Mouse (Mus musculus) hindbrain, embryonic 13.5 days (tissue): Measurements from ENCODE around the gene Ccng1. TPM values are rescaled to one million over a fixed set of nuclear protein-coding genes. Genes with fewer than 3 reads are reported as not detected.

Source experiments
- ATAC-seq: fragments of 200-750 bp; cut with Nextera tagmentation; 2 replicates; pipeline ENCODE4 v1.8.0; 2017; ENCODE audit warnings: moderate TSS enrichment; ENCODE audit not compliant: low FRiP score
- H3K27ac ChIP-seq: fragments of 300-500 bp; sonication (generic); 2 replicates; pipeline ENCODE4 v1.5.1; 2015; ENCODE audit warnings: inconsistent platforms, mild to moderate bottlenecking, moderate library complexity
- H3K27me3 ChIP-seq: fragments of 300-500 bp; sonication (generic); 2 replicates; pipeline ENCODE4 v1.6.1; 2015; ENCODE audit warnings: mild to moderate bottlenecking, inconsistent platforms
- H3K36me3 ChIP-seq: fragments of 300-500 bp; sonication (generic); 2 replicates; pipeline ENCODE4 v1.6.1; 2015; ENCODE audit warnings: mild to moderate bottlenecking, inconsistent platforms
- H3K4me1 ChIP-seq: fragments of 300-500 bp; sonication (generic); replicated peaks from 2 replicates; pipeline ENCODE4 v1.6.1; 2015; ENCODE audit warnings: inconsistent platforms
- H3K4me2 ChIP-seq: fragments of 300-500 bp; sonication (generic); 2 replicates; pipeline ENCODE4 v1.6.1; 2015; ENCODE audit warnings: inconsistent platforms, mild to moderate bottlenecking, moderate library complexity
- H3K4me3 ChIP-seq: fragments of 300-500 bp; sonication (generic); 2 replicates; pipeline ENCODE4 v1.5.1; 2015; ENCODE audit warnings: mild to moderate bottlenecking, inconsistent platforms
- H3K9ac ChIP-seq: fragments of 300-500 bp; sonication (generic); 2 replicates; pipeline ENCODE4 v1.6.1; 2015; ENCODE audit warnings: mild to moderate bottlenecking, inconsistent platforms
- H3K9me3 ChIP-seq: fragments of 300-500 bp; sonication (generic); 2 replicates; pipeline ENCODE4 v1.6.1; 2016; ENCODE audit warnings: inconsistent platforms
- WGBS: fragments of 180-500 bp; shearing (Covaris S2); methylation state at CpG from one replicate; pipeline ENCODE4 v1.1.7; 2015; 5-methylcytosine and 5-hydroxymethylcytosine counted together
- polyA plus RNA-seq: library from polyadenylated mRNA; unstranded; fragments of >200 nt; fragmentation: Nextera tagmentation; extraction: Ambion mirVana; gene quantifications from 2 replicates; pipeline ENCODE4 v1.2.1, GENCODE M21; 2015

The Ccng1 gene
- polyA plus RNA-seq, 1 experiment from 2014 or later = 38.7 TPM

DNA sequence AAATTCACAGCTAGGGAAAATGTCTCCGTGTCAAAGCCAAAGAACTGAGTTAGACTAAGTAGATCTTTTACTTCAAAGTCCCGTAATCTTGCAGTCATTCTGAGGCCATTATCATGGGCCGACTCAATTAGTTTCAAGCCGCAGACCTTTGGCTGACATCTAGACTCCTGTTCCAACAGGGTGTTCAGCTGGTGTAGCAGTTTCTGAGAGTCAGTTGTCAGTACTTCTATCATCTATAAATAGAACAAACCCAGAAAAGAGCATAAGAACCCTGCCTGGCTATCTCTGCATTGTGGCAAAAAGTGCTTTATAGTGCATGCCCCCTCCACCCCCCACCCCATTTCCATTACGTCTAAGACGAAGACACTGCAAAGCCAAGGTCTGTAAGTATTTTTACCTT is 1.3 kb downstream of the Ccng1 start:
- Histone ChIP-seq H3K27ac (no peak overlapping the region), H3K9me3 (no peaks in the 10 kb centered on the region), H3K36me3 (peaks cover 6% of the 10 kb centered on the region), H3K4me2 (peak overlapping the region; percentile 70; the same call in 1 of the 2 replicates), H3K9ac (no peak overlapping the region), H3K4me3 (no peak overlapping the region), H3K27me3 (no peaks in the 10 kb centered on the region), H3K4me1 (peaks cover 14% of the 10 kb centered on the region)
- 82% methylated on average over 6 of the region's 6 CpGs for WGBS
- ATAC-seq = no peak

DNA sequence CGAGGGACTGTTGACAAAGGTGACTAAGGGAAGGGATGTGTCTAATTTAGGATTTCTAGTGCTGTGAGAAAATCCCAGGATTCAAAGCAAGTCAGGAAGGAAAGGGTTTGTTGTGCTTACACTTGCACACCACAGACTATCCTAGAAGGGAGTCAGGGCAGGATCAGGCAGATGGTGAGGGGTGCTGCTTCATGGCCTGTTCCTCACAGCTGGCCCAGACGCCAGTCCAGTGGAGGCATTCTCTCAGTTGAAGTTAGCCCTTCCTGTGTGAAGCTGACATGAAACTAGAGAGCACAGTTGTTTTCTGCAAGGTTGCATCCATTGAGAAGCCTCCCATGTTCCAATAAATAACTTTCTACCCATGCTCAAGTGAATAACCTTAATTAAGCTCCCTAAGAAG is 7.4 kb downstream of the Ccng1 start:
- Histone ChIP-seq H3K27me3 (no peaks in the 10 kb centered on the region), H3K9ac (no peak overlapping the region), H3K4me3 (no peak overlapping the region), H3K9me3 (no peaks in the 10 kb centered on the region), H3K27ac (no peak overlapping the region), H3K4me1 (no peaks in the 10 kb centered on the region), H3K36me3 (peaks cover 6% of the 10 kb centered on the region), H3K4me2 (no peak overlapping the region)
- no peak for ATAC-seq
- WGBS = 69% methylated on average over 2 of the region's 2 CpGs

DNA sequence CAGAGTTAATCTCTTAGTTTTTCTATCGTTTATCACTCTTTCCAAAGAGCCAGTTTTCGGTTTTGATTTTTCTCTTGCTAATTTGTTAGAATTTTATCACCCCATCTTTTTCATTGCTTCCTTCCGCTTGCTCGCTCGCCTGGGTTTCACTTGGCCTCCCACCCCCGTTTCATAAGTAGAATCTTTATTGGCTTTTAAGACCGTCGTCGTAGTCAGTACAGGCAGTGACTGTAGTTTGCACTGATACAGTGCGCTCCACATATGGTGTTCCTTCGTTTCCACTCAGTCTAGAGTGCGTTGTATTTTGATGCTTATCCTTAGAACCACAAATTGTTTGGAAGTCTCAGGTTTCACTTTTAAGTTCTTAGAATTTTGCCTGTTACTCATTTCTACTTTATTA is 8.8 kb downstream of the Ccng1 start:
- 94% methylated on average over 12 of the region's 12 CpGs for WGBS
- no peak overlapping the region for H3K4me3 ChIP-seq
- H3K36me3 ChIP-seq = peaks cover 13% of the 10 kb centered on the region
- H3K4me2 ChIP-seq = no peak overlapping the region
- no peaks in the 10 kb centered on the region for H3K4me1 ChIP-seq
- ATAC-seq = no peak
- no peak overlapping the region for H3K27ac ChIP-seq
- H3K9ac ChIP-seq = no peak overlapping the region
- no peaks in the 10 kb centered on the region for H3K27me3 ChIP-seq
- H3K9me3 ChIP-seq = no peaks in the 10 kb centered on the region

DNA sequence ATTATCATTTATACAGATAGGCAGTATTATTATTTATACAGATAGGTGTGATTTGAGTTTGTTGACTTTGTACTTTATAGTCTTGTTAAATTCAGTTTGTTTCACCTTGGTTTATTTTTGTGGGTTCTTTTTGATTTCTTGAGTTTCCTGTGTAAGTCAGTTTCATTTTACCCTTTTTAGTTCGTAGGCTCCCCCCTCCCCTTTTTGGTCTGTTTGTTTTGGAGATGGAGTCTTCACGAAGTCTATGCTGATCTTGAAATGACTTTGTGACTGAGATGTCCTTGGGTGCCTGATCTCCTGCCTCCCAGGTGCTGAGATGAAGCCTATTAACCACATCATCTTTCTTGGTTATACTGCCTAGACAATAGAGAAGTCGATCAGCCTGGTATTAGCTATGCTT is 10.8 kb downstream of the Ccng1 start:
- H3K4me1 ChIP-seq = no peaks in the 10 kb centered on the region
- H3K9ac ChIP-seq = no peak overlapping the region
- WGBS = 89% methylated on average over 3 of the region's 3 CpGs
- H3K27ac ChIP-seq = no peak overlapping the region
- no peak overlapping the region for H3K4me2 ChIP-seq
- H3K4me3 ChIP-seq = no peak overlapping the region
- no peak for ATAC-seq
- H3K9me3 ChIP-seq = no peaks in the 10 kb centered on the region
- no peaks in the 10 kb centered on the region for H3K27me3 ChIP-seq
- peaks cover 20% of the 10 kb centered on the region for H3K36me3 ChIP-seq

DNA sequence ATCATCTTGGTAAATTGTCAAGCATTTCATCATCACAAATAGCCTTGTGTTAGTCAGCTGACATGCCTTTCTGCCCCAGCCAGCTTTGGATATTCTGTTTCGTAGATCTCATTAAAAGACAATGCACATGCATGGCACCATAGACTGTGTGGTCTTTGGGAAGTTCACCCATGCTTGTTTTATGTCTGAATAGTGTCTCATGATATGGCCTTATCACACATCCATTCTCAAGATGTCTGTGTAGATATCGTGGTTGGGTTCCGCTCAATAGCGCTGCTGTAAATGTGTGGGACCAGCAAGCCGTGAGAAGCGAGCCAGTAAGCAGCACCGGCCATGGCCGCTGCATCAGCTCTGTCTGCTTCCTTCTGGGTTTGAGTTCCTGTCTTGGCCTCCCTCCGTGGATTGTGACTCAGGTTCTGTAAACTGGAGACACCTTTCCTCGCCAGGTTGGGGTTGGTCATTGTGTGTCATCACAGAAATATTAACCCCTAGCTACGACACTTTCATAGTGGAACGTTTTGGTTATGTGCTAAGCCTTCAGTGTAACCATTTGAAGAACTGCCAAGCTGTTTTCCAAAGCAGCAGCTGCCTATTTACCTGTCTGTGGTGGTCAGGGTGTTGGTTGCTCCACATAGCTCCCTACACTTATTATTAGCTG is 13.4 kb downstream of the Ccng1 start:
- no peak overlapping the region for H3K9ac ChIP-seq
- H3K27ac ChIP-seq = no peak overlapping the region
- no peaks in the 10 kb centered on the region for H3K4me1 ChIP-seq
- H3K9me3 ChIP-seq = no peaks in the 10 kb centered on the region
- H3K4me3 ChIP-seq = no peak overlapping the region
- H3K36me3 ChIP-seq = peaks cover 43% of the 10 kb centered on the region
- no peaks in the 10 kb centered on the region for H3K27me3 ChIP-seq
- 93% methylated on average over 12 of the region's 12 CpGs for WGBS
- no peak overlapping the region for H3K4me2 ChIP-seq
- ATAC-seq = no peak

DNA sequence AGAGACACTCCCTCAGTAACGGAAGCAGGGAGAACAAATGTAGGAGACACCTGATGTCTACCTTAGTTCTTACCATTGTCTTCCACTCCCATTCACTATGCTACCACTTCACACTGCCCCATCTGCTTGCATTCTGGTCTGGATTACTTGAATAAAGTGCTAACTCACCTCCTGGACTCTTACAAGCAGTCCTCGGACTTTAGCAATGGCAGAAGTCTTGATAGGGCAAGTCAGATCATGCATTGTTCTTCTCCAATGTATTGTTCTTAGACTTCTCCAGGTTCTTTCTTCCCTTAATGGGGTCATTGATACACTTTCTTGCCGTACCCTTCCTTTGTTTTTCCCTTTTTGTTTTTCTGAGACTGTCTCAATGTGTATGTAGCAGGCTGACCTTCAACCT is 17.7 kb downstream of the Ccng1 start:
- peaks cover 20% of the 10 kb centered on the region for H3K4me1 ChIP-seq
- no peaks in the 10 kb centered on the region for H3K9me3 ChIP-seq
- no peak overlapping the region for H3K27ac ChIP-seq
- no peak overlapping the region for H3K4me2 ChIP-seq
- 92% methylated on average over 3 of the region's 3 CpGs for WGBS
- ATAC-seq = no peak
- H3K27me3 ChIP-seq = no peaks in the 10 kb centered on the region
- no peak overlapping the region for H3K4me3 ChIP-seq
- no peak overlapping the region for H3K9ac ChIP-seq
- H3K36me3 ChIP-seq = peaks cover 47% of the 10 kb centered on the region

DNA sequence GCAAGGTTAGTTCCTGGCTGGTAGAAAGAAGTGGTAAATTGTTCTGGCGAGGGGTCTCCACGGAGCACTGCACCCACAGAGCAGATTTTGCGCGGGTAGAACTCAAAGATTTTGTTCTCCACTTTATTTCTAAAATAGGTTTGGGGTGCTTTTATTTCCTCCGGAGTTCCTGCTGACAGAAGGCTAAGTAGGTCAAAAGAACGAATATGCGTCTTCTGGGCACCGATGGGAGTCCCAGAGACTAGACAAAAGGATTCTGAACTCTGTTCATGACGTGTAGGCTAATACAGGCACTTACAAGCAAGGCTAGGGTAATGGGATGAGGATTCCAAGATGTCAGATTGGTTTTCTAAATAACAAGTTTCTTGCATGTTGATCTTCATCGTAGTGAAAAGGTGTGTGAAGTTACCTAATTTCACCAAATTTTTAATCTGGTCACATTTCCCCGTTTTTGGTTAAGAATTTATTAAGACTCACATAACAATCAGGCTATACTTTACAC is 20.8 kb downstream of the Ccng1 start:
- Histone ChIP-seq H3K9me3 (no peaks in the 10 kb centered on the region), H3K4me2 (peak overlapping the region; percentile 86), H3K9ac (peak overlapping the region; percentile 96), H3K4me3 (peak overlapping the region; percentile 92), H3K27ac (peak overlapping the region; percentile 77), H3K4me1 (peaks cover 28% of the 10 kb centered on the region), H3K27me3 (no peaks in the 10 kb centered on the region), H3K36me3 (peaks cover 27% of the 10 kb centered on the region)
- ATAC-seq = no peak
- WGBS = 6% methylated on average over 11 of the region's 11 CpGs

DNA sequence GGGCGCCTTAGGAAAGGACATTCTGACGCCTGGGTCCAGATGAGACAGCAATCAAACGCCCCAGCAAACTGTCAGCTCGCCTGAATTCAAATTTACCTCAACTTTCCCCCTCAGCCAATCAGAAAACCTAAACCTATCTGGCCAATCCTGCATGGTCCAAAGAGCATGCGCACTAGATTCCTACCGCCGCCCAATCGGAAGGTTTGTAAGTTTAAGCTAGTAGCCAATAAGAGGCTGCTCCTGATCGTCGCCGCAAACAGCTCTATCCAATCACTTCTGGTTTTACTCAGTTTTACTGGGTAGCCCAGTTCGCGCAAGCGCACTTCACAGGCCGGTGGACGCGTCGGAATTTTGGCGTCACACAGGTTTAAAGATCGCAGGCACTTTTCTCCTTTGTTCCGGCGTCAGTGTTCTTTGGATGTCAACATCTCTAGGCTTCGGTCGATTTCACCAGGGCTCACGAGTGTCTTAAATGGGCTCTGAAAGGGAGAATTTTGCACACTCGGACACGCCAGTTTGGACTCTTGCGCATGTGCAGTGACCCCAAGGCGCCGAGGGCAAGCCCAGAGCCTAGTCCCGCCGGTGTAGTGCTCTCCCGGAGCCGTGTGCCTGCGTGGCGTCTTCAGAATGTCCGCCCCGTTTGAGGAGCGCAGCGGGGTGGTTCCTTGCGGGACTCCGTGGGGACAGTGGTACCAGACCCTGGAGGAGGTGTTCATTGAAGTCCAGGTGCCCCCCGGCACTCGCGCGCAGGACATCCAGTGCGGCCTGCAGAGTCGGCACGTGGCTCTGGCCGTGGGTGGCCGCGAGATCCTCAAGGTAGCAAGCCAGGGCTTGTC is 21.6 kb downstream of the Ccng1 start, which contains the start of the genes Hmmr and Nudcd2:
Gene Hmmr (minus strand): TSS at position 84 of the 836 bp plus-strand sequence.
Gene Nudcd2 (plus strand): TSS at position 329 of the 836 bp plus-strand sequence.
- ATAC-seq = peak; percentile 99
- Histone ChIP-seq H3K36me3 (peaks cover 24% of the 10 kb centered on the region), H3K4me3 (peak within 1 kb of the TSS; percentile 92), H3K9ac (peak within 1 kb of the TSS; percentile 96), H3K27me3 (no peaks in the 10 kb centered on the region), H3K4me1 (peaks cover 28% of the 10 kb centered on the region), H3K4me2 (peak within 1 kb of the TSS; percentile 86), H3K9me3 (no peaks in the 10 kb centered on the region), H3K27ac (peak within 1 kb of the TSS; percentile 77)
- WGBS = under 1% methylated on average over 52 of the region's 52 CpGs

DNA sequence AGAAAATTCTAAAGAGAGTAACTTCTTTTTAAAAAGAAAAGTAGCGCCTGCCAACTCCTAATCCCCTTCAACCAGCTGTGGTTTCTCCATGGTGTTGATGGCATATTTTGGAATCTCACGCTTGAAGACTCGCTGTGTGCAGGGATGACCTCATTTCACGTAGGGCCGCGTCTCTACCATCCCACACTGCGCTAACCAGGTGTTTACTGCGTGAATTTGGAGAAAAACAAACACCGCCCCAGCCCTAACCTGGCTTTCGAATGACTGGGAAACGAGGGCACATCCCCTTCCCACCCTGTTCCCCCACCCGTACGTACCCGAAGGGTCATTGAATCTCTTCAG is 22.1 kb downstream of the Ccng1 start:
- ATAC-seq = no peak
- H3K4me1 ChIP-seq = peaks cover 28% of the 10 kb centered on the region
- no peak overlapping the region for H3K27ac ChIP-seq
- H3K4me2 ChIP-seq = peak overlapping the region; percentile 61
- H3K4me3 ChIP-seq = peak overlapping the region; percentile 92
- no peaks in the 10 kb centered on the region for H3K9me3 ChIP-seq
- H3K27me3 ChIP-seq = no peaks in the 10 kb centered on the region
- peak overlapping the region; percentile 21; the same call in 1 of the 2 replicates for H3K9ac ChIP-seq
- 1% methylated on average over 14 of the region's 14 CpGs for WGBS
- H3K36me3 ChIP-seq = peaks cover 20% of the 10 kb centered on the region

DNA sequence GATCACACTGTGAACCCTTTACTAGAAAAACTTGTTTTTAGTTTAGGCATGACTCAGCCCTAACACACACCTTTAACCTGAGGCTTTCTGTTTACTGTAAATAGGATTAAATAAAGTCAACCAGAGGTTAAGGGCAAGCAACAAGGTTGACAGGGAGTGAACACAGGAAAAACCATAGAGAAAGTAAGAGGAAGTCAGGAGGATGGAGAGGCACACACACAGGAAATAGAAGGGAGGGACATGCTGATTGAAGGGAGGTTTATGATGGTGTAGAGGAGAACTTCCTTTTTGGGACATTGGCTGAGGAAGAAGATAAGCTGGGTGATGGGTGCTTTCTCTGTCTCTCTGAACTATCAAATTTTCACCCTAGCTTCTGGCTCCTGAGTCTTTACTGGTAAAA is 36.8 kb downstream of the Ccng1 start:
- Histone ChIP-seq H3K36me3 (peaks cover 20% of the 10 kb centered on the region), H3K4me1 (no peaks in the 10 kb centered on the region), H3K9ac (no peak overlapping the region), H3K9me3 (no peaks in the 10 kb centered on the region), H3K27me3 (no peaks in the 10 kb centered on the region), H3K27ac (no peak overlapping the region), H3K4me3 (no peak overlapping the region), H3K4me2 (no peak overlapping the region)
- no peak for ATAC-seq

DNA sequence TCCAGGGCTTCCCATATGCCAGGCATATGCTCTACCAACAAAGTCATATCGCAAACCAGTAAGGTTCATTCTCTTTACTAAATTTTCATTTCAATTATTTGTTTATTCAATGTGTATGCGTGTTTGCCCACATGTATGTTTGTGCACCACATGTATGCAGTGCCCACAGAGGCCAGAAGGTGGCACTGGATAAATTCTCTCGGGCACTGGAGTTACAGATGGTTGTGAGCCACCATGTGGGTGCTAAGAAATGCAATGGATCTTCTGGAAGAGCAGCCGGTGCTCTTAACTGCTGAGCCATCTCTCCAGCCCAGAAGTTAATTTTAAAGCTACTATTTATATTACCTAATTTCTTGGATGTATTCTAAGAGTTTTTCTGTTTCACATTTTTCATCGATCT is 39.6 kb downstream of the Ccng1 start:
- no peak for ATAC-seq
- no peaks in the 10 kb centered on the region for H3K4me1 ChIP-seq
- 98% methylated on average over 5 of the region's 5 CpGs for WGBS
- H3K9me3 ChIP-seq = no peaks in the 10 kb centered on the region
- H3K4me2 ChIP-seq = no peak overlapping the region
- no peak overlapping the region for H3K4me3 ChIP-seq
- 0 out of 2 replicates have a peak, but pooled peaks cover 10% of the 10 kb centered on the region for H3K36me3 ChIP-seq
- H3K27me3 ChIP-seq = no peaks in the 10 kb centered on the region
- H3K27ac ChIP-seq = no peak overlapping the region
- H3K9ac ChIP-seq = no peak overlapping the region

DNA sequence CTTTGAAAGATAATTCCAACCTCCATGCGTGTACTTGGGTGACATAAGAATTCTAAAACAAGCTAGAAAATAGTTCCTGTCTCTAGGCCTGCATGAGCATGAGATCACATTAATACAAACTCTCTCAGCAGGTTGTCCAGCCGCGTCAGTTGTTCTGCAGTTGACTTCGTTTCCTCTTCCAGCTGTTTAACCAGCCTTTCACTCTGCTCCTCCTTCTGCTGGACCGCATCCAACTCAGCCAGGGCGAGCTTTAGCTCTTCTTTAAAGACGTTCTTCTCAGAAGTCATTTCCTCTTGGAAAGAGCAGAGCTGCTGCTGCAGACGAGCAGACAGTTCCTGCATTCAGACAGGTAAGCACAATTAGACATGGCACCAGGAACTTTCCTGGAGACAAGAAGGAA is 41.3 kb downstream of the Ccng1 start:
- 85% methylated on average over 8 of the region's 8 CpGs for WGBS
- ATAC-seq = no peak
- peaks cover 7% of the 10 kb centered on the region; the same call in 1 of the 2 replicates for H3K36me3 ChIP-seq
- H3K4me2 ChIP-seq = no peak overlapping the region
- no peaks in the 10 kb centered on the region for H3K27me3 ChIP-seq
- no peaks in the 10 kb centered on the region for H3K4me1 ChIP-seq
- H3K9me3 ChIP-seq = no peaks in the 10 kb centered on the region
- no peak overlapping the region for H3K9ac ChIP-seq
- no peak overlapping the region for H3K4me3 ChIP-seq
- H3K27ac ChIP-seq = no peak overlapping the region
